Mouse (Mus musculus) retina, embryonic 14.5 days (tissue): ENCODE measurements around the gene Oard1.
A peak's percentile ranks its signal among the peaks of the same experiment; 100 is the strongest.

Experiments used
- DNase-seq: peaks from one replicate; pipeline ENCODE4 v3.0.0-alpha.2; 2015; ENCODE audit warnings: low spot score

Gene Oard1

DNA sequence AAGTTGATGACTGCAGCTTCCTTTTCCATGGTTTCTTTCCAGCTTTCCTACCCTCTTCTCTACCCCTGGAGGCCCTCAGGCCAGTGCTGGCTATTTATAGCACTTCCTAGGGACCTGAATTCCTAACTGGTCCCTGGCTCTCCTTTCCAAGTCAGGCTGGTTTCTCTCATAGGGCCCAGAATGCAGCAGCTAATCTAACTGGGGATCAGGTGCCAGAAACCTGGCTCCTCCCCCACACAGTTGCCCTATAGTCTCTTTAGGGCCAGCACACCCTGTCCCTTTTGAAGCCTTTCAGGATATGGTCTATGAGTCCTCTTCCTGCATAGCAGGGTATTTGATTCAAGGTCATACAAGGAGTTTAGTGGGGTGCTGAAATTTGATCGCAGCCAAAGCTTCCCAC lies 26.7 kb downstream of the Oard1 start:
- no peak for DNase-seq

DNA sequence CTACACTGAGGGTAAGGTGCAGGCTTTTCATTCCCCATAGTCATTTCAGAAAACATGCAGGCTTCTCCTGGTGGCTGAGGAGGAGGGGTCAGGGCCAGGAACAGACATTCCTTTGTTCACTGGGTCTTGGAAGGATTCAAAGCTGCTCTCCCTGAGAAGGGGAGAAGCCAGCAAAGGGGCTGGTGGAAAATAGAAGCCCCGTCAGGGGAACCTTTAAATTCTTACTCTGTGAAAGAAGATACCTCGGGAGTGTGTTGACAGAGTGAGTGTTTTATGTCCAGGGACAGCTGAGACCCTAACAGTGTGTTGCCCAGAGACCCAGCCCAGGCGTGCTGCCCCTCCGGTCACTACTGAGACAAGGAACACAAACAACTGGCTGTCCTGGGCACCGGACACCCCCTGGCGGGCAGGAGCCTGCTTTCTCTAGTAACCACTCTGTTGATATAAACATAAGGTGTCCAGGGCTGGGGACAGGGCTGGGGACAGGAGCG lies 27.7 kb downstream of the Oard1 start:
- peak; percentile 60 for DNase-seq

DNA sequence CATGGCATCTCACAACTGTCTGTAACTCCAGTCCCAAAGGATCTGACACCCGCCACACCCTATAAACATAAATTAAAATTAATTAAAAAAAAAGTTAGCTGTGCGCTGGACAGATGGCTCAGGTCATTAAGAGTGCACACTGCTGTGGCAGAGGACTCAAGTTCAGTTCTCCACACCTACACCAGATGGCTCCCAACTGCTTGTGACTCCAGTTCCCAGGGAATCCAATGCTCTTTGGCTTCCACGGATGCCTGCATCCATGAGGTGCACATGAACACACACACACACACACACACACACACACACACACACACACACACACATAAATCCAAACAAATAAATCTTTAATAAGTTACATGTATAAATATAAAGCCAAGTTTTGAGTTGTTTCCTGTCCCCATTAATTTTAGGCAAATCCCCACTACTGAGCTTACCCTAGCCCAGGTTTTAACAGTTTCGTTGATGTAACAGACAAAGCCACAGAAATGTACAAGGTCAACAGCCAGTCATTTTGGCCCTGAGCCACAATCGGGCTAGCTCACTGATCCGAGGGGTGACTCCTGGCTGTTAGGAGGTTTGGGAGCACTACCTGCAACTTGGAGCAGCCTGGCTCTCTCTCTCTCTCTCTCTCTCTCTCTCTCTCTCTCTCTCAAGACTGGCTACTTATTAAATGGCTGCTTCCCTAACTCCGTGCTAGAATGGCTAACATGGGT lies 33.1 kb downstream of the Oard1 start:
- DNase-seq = peak; percentile 60

DNA sequence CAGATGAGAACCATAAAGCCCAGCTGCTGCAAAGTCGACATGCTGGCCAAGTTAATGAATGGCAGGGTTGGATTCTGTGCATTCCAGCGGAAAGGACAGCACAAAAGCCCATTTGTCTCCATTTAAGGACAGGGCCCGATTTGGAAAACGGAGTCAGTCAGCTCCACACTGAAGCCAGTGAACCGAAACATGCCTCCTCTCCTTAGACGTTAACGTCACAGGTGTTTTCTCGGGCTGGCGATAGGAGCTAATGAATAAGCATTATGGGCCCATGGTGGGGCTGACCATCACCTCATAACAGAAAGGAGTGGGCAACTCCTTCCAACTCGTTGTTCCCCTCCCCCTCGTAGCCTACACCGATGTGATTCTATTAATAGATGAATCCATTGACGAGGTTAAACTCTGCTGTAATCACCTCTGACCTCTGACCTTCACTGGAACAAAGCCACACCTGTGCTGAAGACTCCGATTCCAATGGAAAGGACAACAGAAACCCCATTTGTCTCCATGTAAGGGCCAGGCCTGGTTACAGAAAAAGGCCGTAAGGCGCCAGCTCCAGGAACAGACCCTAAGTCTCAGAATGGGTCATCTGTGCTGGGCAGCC lies 33.8 kb downstream of the Oard1 start:
- no peak for DNase-seq

DNA sequence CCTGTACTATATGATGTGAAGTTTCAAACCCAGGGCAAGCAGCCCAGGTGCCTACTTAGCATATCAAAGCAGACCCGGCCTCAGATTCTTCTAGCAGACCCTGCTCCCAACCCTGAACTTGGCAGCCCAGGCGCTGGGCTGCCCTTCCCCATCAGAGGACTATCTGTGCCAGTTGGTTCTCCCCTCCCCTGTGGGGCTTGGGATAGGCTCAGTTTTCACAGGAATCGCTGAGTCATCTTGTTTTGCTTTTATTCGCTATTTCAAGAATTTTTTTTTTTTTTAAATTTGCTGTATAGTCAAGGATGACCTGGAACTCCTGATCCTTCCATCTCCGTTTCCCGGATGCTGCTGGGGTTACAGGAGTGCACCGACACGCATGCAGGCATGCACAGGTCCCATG lies 37.9 kb downstream of the Oard1 start:
- DNase-seq = no peak

DNA sequence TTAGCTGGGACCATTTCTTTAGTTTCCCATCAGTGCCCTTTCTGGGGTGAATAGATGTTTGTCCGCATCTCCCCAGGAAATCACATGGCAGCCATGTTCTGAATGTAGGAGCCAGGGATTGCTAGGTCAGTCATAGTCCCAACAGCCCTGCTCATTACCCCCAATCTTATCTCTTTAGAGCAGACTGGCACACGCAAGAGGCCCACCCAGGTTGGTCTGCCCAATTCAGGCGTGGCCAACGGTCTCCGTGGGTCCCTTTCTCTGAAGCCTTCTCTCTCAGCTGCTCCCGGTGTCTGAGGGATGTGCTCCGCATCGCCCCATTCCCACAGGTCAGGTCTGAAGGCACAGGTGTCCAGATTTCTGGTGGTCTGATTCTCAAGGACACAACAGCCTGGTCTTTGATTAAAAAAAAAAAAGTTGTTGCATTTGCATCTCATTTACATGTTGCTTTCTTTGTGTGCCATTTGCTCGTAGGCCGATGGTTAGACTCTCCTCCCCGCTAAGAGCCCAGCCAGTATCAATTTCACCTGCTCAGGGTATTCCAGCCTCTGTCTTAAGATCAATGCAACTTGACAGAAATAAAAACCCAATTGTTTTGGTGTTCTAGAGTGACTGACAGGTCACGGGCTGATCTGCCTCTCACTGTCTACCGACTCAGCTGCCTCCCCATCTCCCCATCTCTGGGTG lies 41.0 kb downstream of the Oard1 start:
- DNase-seq = no peak

DNA sequence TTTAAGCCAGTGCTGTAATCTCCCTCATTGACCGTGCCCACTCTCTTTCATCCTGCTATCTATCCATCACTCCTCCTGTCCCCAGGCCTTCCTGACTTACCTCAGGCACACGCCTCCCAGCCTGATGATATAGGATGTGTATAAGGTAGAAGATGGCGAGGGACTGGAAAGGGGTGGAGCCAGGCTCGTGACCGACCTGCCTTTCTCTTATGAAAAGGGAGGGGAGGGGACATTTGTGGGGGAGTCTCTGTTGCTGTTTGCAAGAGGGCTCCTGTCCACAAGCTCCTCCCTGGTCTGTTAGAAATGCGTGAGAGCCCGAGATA lies 41.5 kb downstream of the Oard1 start, which contains the start of gene Tspo2:
TSS of gene Tspo2 (minus strand) at position 170 of the 323 bp plus-strand sequence.
- no peak for DNase-seq

DNA sequence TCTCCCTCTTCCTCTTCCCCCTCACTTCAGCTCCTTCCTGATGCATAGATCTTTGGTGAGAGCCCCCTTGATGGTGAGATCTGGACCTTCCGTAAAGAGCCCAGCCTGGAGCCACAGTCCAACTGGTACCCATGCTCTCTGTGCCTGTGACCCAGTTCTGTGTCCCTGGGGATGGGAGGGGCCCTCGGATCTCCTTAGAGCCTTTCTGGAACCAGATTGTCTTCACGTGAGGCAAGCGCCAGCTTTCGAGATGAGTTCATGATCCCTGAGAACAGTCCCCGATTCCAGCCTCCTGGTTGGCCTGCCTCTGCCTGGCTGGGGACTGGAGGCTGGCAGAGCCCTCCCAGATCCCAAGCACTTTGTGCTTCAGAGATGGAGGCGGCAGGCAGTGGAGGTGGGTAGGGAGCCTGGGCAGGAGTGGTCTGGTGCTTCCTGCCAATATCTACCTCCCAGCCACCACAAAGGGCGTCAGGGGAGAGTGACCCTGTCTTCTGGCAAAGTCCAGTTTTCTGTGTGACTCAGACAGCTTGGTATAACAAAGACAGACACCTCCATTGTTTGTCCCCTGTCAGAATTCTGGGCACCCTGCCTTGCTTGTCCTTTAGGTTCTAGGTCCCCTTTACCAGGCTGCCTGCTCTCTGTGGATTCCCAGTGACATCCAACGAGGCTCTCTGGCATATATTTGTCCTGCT lies 42.1 kb downstream of the Oard1 start:
- no peak for DNase-seq

DNA sequence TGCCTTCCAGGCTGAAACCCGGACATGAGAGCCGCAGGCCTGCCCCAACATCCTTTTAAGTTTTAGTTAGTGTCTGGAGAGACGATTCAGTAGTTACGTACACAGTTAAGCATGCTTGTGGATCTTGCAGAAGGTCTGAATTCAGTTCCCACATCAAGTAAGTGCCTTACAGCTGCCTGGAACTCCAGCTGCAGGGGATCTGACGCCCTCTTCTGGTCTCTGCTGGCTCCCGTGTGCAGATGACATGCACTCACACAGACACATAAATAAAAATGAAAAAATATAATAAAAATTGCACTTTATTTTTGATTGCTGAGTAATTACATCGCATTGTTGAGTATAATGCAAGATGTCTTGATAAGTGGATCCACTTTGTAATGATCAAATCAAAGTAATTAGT lies 43.7 kb downstream of the Oard1 start:
- DNase-seq = no peak

DNA sequence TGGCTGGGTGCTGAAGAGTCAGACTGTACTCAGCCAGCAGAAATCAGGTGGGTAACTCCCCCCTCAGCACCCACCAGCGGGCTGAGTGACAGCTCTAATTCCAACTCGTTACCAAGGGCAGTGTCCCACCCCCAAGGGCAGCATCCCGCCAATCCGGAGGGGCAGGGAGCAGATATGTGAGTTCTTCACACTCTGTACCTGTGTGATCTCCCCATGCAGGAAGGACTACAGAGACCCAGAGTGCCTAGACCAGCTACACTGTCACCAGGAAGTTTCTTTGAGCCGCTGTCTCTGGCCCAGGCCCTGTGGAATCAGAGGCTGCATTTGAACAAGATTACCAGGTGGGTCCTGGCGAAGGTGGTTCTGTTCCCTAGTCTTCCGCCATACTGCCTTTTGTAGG lies 44.4 kb downstream of the Oard1 start:
- no peak for DNase-seq

DNA sequence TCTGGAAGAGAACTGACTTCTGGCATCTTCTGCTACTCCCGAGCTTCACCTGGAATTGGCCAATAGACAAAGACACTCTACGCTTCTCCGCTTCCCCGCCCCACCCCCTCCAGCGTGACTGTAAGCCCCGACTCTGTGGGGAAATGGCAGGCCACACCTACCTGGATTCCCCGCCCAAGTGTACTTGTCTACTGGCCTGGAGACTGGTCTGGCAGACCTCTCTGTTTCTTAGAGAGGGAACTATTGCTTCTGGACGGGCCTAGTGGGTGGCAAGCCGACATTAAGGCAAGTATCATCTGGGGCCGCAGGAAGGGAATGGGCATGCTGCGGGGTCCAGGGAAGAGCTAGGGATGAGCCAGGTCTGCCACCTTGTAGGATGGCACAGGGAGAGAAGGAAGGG lies 44.9 kb downstream of the Oard1 start, which contains the start of gene Unc5cl:
TSS of gene Unc5cl (plus strand) at position 214 of the 400 bp plus-strand sequence.
- no peak for DNase-seq

DNA sequence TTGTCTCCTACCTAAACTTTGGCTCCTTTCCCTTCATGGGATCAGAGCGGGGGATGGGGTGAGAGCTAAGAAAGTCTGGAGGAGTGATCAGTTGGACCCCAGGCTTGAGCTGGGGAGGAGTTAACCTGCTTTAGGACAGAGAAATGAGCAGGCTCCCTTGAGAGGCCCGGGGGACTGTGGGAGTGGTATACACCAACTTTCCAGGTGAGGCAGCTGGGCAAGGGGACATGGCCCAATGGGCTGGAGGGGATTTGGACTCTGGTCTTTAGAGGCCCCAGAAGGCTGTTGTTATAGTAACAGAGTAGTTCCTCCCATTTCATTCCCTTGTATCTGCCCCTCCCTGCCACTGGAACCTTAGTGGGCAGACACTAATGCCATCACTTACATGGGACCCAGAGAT lies 46.1 kb downstream of the Oard1 start:
- DNase-seq = no peak

DNA sequence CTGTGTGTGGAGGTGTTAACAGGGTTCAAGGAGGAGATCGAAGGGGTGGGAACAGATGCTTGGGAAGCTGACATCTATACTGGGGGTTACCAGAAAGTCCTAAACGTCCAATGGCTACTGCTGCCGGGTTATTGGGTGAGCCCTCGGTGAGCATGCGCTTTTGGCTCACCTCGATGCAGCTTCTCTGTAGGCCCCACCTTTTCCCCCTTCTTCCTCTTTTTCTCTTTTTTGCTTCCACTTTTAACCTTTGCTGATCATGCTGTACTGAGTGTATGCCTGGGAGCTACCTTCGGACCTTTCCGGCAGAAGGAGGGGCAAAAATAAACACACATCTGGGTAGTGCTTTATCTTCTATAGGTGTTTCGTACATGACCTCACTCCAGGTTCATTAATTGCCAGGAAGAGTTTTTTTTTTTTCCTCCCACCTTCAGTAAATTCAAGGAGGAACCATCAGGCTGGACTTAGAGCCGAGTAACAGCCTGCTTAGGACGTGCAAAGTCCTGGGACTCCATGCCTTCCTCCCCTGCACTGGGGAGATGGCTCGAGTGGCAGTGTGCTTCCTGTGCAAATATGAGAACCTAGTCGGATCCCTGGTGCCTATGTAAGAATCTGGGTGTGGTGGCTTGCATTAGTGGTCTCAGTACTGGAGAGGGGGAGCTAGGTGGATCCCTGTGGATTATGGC lies 48.3 kb downstream of the Oard1 start:
- DNase-seq = no peak

DNA sequence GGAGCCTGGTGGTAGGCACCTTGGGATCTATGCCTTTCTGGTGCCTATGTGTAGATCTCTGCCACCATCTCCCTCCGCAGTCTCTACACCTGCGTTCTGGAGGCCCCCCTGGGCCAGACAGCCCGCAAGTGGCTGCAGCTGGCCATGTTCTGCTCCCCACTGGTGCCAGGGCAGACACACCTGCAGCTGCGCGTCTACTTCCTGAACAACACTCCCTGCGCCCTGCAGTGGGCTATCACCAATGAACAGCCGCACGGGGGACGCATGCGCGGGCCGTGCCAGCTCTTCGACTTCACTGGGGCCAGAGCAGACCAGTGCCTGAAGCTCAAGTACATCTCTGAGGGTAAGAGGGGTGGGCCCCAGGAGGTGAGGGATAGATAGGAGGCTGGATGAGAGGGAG lies 52.3 kb downstream of the Oard1 start:
- DNase-seq = no peak

DNA sequence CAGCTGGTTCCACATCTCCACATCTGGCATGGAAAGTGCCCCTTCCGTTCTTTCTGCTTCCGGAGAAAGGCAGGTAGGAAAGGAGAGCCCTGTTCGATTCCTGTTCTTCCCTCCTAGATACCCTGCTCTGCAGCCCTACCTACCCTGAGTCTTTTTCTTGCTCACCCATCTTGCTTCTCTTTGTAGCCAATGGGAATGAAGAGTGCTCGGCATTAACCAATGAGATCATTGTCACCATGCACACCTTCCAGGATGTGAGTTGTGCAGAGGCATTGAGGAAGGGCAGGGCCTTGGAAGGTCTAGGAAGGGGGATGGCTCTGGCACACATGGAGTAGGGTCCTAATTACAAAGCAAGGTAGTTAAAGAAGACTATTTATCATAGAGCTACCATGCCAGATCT lies 53.6 kb downstream of the Oard1 start:
- no peak for DNase-seq
